8 mouse cellular contexts compared by ENCODE assay signal in genomic region chr11:103027570-103028175, GRCm38 (mm10). TPM values are rescaled to one million over a fixed set of nuclear protein-coding genes. Genes with fewer than 3 reads are reported as not detected.
DNase-seq lines count a peak whose midpoint lies in the region; ATAC-seq lines count a peak whose summit lies in the region.

No protein-coding gene starts in this region.

- no peak overlapping the region for H3K27ac ChIP-seq in forebrain, embryonic 13.5 days
- peak overlapping the region; percentile 92 for H3K27ac ChIP-seq in liver, embryonic 16.5 days (ENCODE audit: low read length)

- H3K4me3 ChIP-seq in forebrain, embryonic 13.5 days = peak overlapping the region; percentile 74
- H3K4me3 ChIP-seq in liver, embryonic 16.5 days (ENCODE audit: low read depth, low read length) = peak overlapping the region; percentile 83

- H3K4me2 ChIP-seq in forebrain, embryonic 13.5 days = peak overlapping the region; percentile 70
- peak overlapping the region; percentile 75 for H3K4me2 ChIP-seq in liver, embryonic 16.5 days (ENCODE audit: low read depth, low read length)

- no peak for DNase-seq in frontal cortex, postnatal 25 days (ENCODE audit: low spot score in 2 of 2)
- DNase-seq in A20 (ENCODE audit: low read depth, low spot score) = peak; percentile 82
- no peak for DNase-seq in right cerebral cortex, postnatal 4 days
- no peak for DNase-seq in cerebellum, postnatal 14 days
- DNase-seq in layer of hippocampus, postnatal 36 days = no peak

- H3K9ac ChIP-seq in forebrain, embryonic 13.5 days = peak overlapping the region; percentile 67
- peak overlapping the region; percentile 83 for H3K9ac ChIP-seq in liver, embryonic 16.5 days (ENCODE audit: low read depth, low read length)

- WGBS in forebrain, embryonic 13.5 days = 13% methylated on average over 8 of the region's 8 CpGs
- 3% methylated on average over 8 of the region's 8 CpGs for WGBS in liver, embryonic 16.5 days (ENCODE audit: insufficient replicate concordance)

- 0 out of 2 replicates have a peak, but pooled peaks cover 6% of the 10 kb centered on the region for H3K36me3 ChIP-seq in forebrain, embryonic 13.5 days (ENCODE audit: poor library complexity, severe bottlenecking)
- H3K36me3 ChIP-seq in liver, embryonic 16.5 days (ENCODE audit: control insufficient read depth, insufficient read depth) = peaks cover 4% of the 10 kb centered on the region

- no peaks in the 10 kb centered on the region for H3K9me3 ChIP-seq in forebrain, embryonic 13.5 days (replicated peaks)
- H3K9me3 ChIP-seq in liver, embryonic 16.5 days (replicated peaks; ENCODE audit: control insufficient read depth, low read length) = no peaks in the 10 kb centered on the region

- H3K27me3 ChIP-seq in forebrain, embryonic 13.5 days = no peaks in the 10 kb centered on the region
- H3K27me3 ChIP-seq in liver, embryonic 16.5 days (ENCODE audit: control insufficient read depth, insufficient read depth, low read depth, low read length) = no peaks in the 10 kb centered on the region

- ATAC-seq in frontal cortex, adult (ENCODE audit: low TSS enrichment) = peak; percentile 25; the same call in 1 of the 2 replicates
- peak; percentile 19; the same call in 1 of the 2 replicates for ATAC-seq in forebrain, embryonic 13.5 days
- no peak for ATAC-seq in liver, embryonic 16.5 days (ENCODE audit: low read depth)

- peaks cover 35% of the 10 kb centered on the region for H3K4me1 ChIP-seq in forebrain, embryonic 13.5 days
- H3K4me1 ChIP-seq in liver, embryonic 16.5 days (ENCODE audit: control insufficient read depth, low read depth, low read length) = peaks cover 18% of the 10 kb centered on the region

RNA-seq across cellular contexts. Expression of gene Nmt1, which starts 0.3 kb away (rescaled TPM):
- 47.3 and 53.9 TPM in 2 replicates for polyA plus RNA-seq in forebrain, embryonic 13.5 days (2015; fragmentation: Nextera tagmentation; extraction: Ambion mirVana)
- 32.1 and 36.6 TPM in 2 replicates for polyA plus RNA-seq in liver, embryonic 16.5 days (2015; fragmentation: Nextera tagmentation; extraction: Ambion mirVana)
- total RNA-seq in layer of hippocampus, postnatal 36 days (2021) = 100 to 1,000 TPM; 165 to 167 TPM

RNA-seq across cellular contexts. Expression of gene Dcakd, which starts 0.5 kb away (rescaled TPM):
- 182 and 195 TPM in 2 replicates for polyA plus RNA-seq in forebrain, embryonic 13.5 days (2015; fragmentation: Nextera tagmentation; extraction: Ambion mirVana)
- 22.9 and 29.0 TPM in 2 replicates for polyA plus RNA-seq in liver, embryonic 16.5 days (2015; fragmentation: Nextera tagmentation; extraction: Ambion mirVana)
- 10 to 100 TPM; 88.9 to 96.1 TPM for total RNA-seq in layer of hippocampus, postnatal 36 days (2021)
